Mouse (Mus musculus): Measurements from ENCODE around the gene Eml6.

- TF ChIP-seq CTCF (IDR thresholded peaks at IDR 0.05; ENCODE audit: low read depth) (no peak), EP300 (IDR thresholded peaks at IDR 0.05; ENCODE audit: low read depth) (no peak)
Observed at GRCm38 (mm10) chr11:29747365-29747764, 278.5 kb downstream of the Eml6 start.
